Mouse (Mus musculus) cerebellum, postnatal 4 days (tissue): ENCODE data around the gene Tbc1d2b.
A peak's percentile ranks its signal among the peaks of the same experiment; 100 is the strongest.

ENCODE experiments used
- DNase-seq, 2 experiments: peaks; one replicate each; pipeline ENCODE4 v3.0.0; 2022; ENCODE audit warnings: low spot score in 2 of 2, mixed read lengths in 1 of 2

The Tbc1d2b gene

DNA sequence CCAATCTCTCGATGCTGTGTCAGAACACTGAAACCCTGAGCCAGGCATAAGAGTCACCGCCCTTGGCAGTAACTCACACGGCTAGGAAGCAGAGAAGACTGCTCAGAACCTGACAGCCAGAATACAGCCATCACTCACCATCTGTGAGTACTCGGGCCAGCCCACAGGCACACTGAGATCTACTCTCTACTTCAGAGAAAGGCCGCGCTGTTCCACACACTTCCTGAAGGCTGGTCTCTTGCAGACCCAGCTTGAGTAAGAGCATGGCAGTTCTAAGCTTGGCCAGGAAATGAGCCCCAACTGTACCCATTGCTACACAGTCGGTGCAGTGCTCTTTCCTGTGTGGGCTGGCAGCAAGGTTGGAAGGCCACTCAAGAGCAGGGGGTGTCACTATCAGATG is 27.7 kb downstream of the Tbc1d2b start:
- no peak for DNase-seq

- no peak for DNase-seq
These were observed 28.3 kb downstream of the Tbc1d2b start for GRCm38 (mm10) chr9:90242291-90242690.

DNA sequence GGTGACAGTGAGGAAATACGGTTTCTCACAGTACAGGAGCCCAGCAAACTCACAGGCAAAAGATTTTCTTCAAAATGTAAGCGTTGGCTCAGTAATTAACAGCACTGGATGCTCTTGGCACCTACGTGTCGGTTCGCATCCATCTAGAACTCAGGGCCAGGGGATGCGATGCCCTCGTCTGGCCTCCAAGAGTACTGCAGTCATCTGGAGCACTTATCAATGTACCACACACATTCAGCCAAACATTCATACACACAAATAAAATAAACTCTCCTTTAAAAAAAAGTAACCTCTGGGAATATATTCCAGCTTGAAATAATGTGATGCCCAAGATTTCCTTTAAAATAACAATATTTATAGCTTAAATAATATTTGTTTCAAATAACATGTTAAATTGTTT is 29.0 kb downstream of the Tbc1d2b start:
- peak in 1 of 2 experiments; percentile 16 for DNase-seq

GRCm38 (mm10) chr9:90241041-90241440 is 29.6 kb downstream of the Tbc1d2b start:
- no peak for DNase-seq

GRCm38 (mm10) chr9:90240560-90240959 is 30.0 kb downstream of the Tbc1d2b start:
- DNase-seq = no peak

DNA sequence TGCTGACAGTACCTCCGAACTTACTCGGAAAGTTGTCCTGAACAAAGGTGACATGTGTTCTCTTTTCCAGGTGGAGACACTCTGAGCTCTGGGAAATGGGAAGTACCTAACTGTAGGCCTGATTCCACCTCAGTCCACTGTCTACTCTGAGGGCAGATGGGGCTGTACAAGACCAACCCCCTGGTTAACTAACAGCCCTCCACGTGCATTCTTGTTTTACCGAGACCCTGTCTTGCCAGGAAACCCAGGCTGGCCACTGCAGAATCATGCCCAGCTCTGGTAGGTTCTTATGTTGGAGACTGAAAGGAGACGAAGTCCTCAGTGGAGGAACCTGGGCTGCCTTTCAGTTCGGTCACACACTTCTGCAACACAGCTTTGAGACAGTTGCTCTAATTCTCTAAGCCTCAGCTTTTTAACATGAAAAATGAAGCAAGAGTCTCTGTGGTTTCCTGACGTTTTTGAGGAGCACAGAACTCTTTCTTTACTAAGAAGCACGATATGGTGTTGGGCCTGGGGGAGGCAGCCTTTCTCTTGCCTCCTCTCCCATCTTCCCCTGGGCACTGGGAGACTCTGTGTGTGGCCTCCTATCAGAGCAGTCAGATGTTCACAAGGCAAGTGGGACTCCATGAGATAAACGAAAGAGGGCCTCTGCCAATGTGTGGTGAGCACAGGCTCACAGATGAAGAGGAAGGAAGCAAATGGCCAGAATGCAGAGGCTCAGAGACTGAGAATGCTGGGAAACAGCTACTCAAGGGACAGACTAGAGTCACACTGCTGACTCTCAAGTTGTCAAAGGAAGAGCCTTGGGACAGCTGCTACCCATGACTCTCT is 33.2 kb downstream of the Tbc1d2b start:
- DNase-seq = no peak

GRCm38 (mm10) chr9:90236817-90237216 is 33.8 kb downstream of the Tbc1d2b start:
- DNase-seq = no peak

DNA sequence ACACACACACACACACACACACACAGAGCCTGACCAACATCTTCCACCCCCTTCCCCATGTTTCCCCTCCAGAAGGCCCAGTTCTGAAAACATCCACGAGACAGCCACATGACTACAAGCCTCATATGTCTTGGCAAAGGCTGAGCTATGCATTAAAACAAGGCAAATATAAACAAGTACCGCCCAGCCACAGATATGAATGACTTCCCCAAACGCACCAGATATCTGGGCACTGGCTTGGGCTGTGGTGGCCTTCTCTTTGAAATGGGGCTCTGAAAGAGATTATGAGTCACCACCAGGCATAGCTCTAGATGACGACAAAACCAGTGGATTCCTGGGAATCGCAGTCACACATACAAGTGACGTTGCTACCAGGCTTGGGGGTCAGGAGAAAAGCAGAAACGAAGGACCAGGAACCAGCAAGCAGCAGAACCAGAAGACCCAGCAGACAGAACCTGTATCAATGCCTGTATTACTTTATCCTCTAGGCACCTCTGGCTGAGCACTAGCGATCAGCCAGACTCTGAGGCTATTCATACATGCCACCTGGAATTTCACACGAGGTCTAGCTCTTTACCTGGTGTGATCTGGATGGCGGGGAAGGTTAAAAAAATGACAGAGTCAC is 35.2 kb downstream of the Tbc1d2b start:
- DNase-seq = no peak

GRCm38 (mm10) chr9:90234786-90235185 is 35.8 kb downstream of the Tbc1d2b start:
- no peak for DNase-seq

- no peak for DNase-seq
These were observed 36.6 kb downstream of the Tbc1d2b start for GRCm38 (mm10) chr9:90233906-90234419.

DNA sequence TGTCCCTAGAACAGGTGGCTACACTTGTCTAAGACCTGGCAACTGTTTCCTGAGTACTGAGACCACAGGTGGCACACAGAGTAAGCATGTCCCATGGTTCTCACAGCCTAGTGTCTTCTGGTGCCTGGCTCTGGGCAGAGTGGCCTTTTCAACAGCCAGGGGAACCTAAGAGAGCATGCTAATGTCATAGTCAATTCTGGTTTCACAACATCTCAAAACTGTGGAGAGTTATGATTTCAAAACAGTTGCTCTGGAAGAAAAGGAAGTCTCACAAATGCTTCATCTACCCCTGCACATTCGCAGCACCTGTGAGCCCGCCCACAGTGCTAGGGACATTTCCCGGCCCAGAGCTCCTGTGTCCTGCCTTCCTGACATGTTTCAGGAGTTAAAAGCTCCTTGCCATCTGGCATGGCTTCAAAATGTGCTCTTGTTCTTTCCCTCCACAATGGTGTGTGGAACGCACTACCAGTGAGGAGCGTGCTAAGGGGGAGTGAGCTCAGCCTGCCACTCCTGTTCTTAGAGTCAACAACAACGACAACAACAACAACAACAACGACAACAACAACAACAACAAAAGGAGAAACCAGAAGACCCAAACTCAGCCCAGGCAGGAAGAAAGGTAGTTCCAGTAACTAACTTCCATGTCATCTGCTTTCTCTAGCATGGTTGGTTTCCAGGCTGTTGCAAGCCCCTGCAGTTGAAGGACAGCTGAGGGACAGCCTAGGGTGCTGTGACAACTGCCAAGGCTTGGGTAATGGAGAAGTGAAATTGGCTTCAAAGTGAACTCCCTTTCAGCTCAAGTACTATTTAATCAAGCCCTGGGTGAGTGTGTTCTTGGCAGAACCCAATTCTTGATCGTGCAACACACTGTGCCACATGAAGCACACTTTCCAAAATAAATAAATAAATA is 37.6 kb downstream of the Tbc1d2b start:
- DNase-seq = no peak

DNA sequence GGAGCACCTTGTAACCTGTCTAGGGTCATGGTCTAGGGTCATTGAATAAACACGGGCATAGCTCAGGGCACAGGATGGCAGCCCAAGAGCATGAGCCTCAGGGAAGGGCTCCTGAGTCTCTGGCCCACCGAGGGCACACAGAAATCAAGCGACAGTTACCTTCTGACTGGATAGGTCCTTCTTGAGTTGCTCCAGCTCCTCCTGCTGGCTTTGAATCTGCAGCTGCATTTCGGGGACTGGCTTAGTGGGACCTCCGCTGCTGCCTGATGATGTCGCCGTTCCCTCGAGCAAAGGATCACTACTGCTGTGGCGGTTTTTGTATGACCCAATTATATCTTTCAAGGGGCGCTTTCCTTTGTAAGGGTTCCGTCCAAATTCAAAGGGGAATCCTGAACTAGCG is 43.4 kb downstream of the Tbc1d2b start:
- DNase-seq = no peak

DNA sequence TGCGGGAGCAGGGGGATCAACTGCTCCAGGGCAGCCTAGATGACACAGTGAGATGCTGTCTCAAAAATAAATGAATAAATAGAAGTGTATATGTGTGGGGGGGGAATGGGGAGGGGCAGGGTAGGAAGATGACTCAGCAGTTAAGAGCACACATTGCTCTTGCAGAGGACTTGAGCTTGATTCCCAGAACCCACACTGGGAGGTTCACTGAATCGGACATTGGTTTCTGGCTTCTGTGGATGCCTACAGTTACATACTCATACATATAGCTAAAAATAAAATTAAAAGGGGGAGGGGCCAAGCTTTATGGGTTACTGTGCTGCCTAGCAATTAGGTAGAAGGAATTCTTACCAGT is 43.9 kb downstream of the Tbc1d2b start:
- no peak for DNase-seq

GRCm38 (mm10) chr9:90226081-90226741 is 44.4 kb downstream of the Tbc1d2b start:
- no peak for DNase-seq

DNA sequence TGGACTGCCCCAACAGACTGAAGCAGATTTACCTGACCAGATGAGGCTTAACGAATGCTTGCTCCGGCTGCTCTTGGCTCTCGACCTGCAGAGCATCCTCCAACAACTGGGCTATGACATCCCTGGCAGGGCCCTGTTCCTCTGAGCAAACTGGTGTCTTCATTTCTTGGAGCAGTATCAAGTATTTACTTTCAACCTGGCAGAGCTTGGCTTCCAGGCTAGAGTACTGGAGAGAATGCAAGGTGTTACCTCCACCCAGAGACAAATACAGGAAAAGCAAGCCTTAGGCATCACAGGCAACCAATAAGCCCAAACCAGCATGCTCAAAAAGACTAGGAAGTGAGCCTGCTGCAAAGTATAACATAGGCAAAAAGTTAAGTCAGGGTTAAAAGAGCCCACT is 48.3 kb downstream of the Tbc1d2b start:
- DNase-seq = no peak

DNA sequence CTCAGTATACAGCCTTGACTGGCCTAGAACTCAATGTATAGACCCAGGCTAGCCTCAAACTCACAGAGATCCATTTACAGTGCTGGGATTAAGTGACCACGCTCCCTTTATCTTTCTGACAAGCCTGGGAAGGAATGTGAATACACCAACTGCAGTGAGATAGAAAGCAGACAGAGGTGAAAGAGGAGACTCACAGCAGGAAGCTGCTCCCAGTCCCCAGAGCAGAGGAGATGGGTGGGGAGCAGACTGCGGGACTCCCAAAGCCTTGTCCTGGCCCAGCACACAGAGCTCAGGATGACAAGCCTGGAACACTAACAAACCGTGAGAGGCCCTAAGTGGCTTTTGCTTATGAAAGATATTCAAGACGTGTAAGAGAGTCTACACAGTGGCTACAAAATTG is 53.1 kb downstream of the Tbc1d2b start:
- DNase-seq = no peak

GRCm38 (mm10) chr9:90216259-90217001 is 54.2 kb downstream of the Tbc1d2b start:
- DNase-seq = no peak

GRCm38 (mm10) chr9:90213127-90213526 is 57.5 kb downstream of the Tbc1d2b start:
- no peak for DNase-seq

GRCm38 (mm10) chr9:90208655-90209054 is 61.9 kb downstream of the Tbc1d2b start:
- no peak for DNase-seq

DNA sequence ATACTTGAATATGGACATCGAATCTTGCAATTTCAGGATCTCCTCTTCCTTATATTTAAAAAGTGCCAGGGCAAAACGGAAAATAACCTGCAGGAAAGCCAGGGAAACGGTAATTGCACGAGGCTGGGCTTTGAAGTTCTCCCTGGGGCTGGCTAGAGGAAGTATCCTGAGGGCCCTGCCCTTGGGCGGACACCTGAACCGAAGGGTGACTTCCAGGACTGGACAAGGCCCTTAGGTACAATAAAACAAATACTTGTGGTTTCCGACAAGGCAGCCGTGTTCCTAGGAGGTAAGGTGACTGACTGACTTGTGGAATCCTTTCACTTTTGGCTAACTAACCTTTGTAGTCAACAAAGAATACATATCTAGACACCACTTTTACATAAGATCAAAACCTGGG is 62.8 kb downstream of the Tbc1d2b start:
- no peak for DNase-seq

- DNase-seq = peak; percentile 80 to 84
These were observed 64.1 kb downstream of the Tbc1d2b start for GRCm38 (mm10) chr9:90206500-90206899.
